Mouse (Mus musculus) erythroblast, adult 5-6 weeks (primary cell): Measurements from ENCODE around the gene Iqce. TPM values are rescaled to one million over a fixed set of nuclear protein-coding genes. Genes with fewer than 3 reads are reported as not detected.

Source experiments
- ATAC-seq: replicated peaks from 2 replicates; pipeline ENCODE4 v1.8.0; 2016; ENCODE audit warnings: moderate number of reproducible peaks, mild to moderate bottlenecking, moderate TSS enrichment, inconsistent platforms; ENCODE audit not compliant: poor library complexity, low FRiP score, severe bottlenecking
- total RNA-seq, 2 experiments: library from RNA; stranded (forward) in 1 of 2; stranded (reverse) in 1 of 2; fragments of 150-400 nt in 1 of 2; fragments of 200-764, 138-1000 nt in 1 of 2; gene quantifications; 2 replicates each; pipeline versions ENCODE4 v1.2.3 to v1.2.4; 2015 to 2017; ENCODE audit warnings: low replicate concordance in 2 of 2

Iqce gene
- total RNA-seq, 2 experiments from 2014 or later, result 1.9 to 3.0 TPM

DNA sequence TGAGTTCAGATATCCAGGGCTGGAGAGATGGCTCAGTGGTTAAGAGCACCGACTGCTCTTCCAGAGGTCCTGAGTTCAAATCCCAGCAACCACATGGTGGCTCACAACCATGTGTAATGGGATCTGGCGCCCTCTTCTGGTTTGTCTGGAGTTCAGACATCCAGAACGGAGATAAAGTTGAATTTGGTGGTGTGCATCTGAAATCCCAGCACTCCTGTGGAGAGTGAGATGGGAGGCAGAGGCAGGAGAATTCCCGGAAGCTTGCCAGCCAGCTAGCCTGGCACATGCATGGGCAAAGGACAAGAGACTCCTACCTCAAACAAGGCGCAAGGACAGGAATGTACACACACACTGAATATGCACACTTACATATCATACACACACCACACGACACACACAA is 57.9 kb downstream of the Iqce start:
- ATAC-seq, result no peak

DNA sequence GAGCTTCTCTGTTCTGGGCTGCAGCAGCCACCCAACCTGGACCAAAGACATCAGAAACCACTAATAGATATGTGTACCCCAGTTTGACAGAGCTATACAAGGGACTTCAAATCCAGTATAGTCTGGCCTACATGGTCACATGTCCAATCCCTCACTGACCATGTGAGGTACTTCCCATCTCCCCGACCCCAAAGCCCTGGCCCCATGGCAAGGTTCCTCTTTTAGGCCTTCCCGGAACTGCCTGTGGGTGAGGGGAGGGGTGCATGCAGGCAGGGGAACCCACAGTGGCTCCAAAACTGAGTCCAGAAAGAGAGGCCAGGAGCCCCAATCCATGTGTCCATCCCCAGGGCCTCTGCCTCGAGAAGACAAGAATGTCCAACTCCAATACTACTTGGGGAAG is 60.1 kb downstream of the Iqce start:
- ATAC-seq, result no peak

DNA sequence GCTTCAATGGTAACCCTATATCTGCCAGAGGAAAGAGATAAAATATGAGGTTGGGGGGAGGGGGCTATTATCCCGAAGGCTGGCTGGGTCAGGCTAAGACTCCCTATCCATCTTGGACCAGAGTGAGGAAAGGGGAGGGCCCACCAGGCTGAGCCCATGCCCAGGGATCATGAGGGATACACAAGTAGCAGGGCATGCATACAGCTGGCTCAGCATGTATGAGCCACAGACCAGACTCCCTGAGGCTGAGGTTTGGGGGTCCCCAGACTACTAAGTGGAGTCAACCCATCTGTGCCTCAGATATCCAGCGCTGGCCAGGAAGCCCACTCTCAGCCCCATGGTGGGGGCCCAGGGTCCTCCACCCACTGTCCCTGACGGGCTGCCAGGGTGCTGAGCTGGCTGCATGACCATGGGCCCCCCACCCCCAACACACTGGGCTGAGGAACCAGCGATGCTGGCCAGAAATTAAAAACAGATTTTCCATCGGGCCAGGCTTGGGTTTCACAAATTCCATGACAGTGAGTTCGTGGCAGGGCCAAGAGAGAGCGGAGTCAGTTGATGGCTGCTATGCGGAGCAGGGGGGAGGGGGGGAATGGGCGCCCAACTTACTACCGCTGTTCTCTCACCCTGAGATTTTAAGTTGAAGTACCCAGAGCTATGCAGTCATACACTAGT is 60.8 kb downstream of the Iqce start:
- no peak for ATAC-seq

DNA sequence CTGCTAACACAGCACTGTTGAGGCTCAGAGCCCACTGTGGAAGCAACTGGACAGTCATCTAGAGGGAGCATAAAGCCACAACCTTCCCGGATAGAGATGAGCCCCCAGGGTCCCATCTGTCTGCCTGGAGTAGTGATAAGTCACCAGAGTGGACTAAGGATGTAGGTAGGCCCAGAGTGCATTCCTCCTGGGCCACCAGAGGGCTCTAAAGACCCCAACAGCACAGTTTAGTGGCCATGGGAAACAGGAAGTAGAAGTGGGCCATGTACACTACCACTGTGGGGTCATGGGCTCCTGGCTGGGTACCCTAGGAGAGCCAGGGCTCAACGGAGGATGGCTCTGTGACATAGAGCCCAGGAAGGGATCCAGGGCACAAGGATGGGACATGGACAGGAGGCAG is 61.4 kb downstream of the Iqce start:
- no peak for ATAC-seq

DNA sequence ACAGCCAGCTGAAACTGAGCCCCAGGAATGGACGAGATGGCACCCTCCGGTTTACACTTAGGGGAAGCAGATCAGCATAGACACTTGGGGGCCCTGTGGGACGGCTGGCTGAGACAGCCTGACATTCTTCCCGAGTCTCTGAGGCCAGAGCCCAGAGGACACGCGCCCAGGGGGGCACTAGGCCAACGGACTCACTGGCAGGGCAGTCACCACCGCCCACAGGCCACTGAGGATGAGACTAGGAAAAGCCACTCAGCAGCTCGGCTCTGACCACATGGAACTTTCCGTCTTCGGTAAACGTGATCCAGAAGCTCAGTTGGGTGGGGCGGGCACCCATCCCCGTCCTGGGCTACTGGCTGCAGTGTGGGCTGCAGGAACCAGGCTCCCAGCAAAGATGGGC is 62.3 kb downstream of the Iqce start:
- ATAC-seq, result no peak

DNA sequence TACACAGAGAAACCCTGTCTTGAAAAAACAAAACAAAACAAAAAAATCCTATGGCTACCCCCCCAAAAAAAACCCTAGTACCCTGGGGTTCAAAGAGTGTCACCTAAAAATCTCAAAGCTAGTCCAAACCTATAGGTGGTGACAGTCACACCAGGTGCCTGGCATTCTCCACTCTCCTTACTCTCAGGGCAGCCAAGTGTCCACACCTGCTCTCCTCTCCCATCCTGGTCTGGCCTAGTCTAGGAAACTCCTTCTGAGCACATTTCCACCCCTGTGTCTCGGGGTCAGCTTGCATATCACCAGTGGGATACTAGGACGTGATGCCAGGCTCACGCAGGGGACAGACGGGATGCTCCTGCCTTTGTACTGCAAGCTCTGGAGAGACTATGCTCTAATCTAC is 62.9 kb downstream of the Iqce start:
- ATAC-seq, result no peak

DNA sequence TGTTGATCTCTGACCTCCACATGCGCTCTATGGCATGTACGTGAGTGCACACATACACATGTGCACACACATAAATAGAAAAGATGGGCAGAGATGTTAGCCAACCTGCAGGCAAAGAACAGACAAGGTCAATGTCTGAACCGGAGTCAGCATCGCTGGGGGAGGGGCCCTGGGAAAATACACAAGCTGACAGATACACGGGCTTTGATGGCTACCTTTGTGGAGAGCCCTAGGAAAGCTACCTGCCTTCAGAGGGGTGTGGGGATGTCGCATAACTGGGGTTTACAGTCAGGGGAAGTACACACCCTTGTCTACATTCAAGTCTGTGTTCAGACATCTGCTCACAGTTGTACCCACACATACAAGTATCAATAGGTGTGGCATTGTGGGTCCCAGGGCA is 63.7 kb downstream of the Iqce start:
- ATAC-seq, result no peak

DNA sequence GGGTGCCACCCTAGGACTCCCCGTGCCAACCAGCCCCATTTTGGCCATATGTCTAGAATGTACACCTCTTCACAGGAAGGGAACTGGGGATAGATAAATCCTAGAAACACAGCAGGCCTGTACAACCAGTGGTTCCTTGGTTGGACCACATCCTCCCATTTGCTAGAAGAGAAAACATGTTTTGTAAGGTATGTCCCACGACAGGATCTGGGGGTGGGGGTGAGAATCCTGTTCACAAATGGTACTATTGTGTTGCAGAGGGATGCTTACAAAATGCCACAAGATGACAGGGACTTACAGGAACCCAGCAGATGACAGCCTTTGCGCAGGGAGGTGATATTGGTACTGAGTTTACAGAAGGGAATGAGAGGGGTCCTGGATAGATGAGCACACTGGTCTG is 64.2 kb downstream of the Iqce start:
- no peak for ATAC-seq

DNA sequence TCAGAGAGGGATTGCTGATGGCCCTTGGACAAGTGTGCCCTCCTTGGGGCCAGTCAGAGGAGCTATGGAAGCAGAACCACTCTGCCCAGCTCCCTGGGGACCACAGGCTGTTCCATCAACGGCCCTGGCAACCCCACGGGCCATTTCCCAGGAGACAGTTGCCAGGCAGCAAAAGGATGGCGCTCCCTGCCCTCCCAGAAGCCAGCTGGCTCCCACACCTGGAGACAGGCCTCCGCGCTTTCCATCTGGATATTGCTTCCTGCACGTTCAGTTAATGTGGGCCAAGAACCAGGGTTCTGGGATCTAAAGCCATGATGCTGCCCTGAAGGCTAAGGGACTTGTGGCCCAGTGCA is 65.1 kb downstream of the Iqce start:
- no peak for ATAC-seq

DNA sequence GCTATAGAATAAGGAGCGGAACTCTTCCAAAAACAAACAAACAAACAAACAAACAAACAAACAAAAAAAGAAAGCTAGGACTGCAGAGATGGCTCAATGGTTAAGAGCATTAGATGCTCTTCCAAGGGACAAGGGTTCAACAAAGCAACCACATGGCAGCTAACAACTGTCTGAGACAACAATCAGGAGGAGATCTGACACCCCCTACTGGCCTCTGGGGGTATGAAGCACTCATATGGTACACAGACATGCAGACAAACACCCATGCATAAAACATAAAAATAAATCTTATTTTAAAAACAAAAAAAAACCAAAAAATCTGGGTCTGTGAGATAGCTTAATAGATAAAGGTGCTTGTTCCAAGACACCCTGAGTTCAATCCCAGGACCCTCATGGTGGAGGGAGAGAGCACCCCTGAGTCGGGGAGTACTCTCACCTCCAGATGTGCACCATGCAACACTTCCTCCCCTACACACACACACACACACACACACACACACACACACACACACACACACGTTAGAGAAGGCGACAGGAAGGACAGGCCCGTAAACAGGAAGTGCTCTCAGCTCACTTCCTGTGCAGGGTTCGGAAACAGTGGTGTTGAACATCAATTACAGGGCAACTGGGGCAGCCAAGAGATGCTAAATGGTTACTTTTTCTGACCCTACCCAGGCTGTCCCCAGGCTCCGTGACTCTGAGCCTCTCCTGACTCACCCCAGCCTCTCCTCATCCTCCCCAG is 65.7 kb downstream of the Iqce start:
- ATAC-seq, result no peak

DNA sequence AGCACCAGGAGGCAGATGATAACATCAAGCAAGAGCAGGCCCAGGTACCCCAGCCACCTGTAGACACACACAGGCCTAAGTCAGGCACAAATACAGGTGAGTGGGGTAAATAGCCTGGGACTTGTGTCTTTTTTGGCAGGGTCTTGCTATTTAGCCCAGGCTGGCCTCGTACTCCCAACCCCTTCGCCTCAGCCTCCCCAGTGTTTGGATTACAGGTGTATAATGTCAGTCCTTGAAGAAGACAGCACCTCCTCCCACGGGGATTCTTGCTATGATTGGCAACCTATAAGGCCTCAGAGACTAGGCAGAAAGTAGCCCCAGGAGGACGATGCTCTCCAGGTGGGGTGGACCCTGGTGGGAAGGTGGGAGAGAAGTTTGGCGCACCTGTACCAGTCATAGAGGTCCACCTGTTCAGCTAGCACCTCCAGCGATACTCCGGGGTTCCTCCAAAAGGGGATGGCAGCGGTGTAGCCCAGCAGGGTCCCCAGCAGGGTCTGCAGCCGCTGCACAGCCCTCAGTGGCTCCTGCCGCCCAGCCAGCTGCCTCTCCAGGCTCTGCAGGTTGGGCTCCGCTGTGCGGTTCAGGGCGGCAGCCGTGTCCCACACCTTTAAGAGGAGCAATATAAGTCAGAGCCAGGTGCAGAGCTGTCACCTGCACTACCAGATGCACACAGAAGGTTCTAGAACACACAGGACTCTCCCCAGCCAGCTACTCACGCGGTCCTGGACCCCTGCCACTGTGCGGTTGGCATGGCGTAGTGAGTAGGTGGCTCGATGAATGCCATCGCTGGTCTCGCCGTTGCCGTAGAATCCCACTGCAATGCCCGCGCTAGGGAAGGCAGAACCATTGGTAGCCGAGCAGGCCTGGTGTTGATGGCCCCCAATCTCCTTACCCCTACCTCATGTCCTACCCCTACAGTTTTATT is 67.1 kb downstream of the Iqce start:
- no peak for ATAC-seq

DNA sequence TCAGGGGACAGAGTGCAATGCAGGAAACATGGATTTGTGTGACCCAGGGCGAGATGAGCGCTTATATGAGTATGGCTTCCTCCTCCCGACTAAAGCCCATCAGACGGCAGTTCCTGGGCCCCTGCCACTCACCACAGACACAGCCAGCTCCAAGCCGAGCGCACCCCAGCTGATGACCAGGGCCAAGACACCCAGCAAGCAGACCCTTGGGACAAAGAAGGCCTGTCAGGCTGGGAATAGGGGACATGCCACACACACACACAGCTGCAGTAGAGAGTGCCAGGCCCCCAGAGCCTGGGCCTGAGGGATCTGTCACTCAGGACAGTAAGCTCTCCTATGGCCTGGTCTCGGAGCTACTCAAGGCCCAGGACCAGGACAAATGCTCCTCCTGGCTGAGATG is 68.7 kb downstream of the Iqce start:
- no peak for ATAC-seq

DNA sequence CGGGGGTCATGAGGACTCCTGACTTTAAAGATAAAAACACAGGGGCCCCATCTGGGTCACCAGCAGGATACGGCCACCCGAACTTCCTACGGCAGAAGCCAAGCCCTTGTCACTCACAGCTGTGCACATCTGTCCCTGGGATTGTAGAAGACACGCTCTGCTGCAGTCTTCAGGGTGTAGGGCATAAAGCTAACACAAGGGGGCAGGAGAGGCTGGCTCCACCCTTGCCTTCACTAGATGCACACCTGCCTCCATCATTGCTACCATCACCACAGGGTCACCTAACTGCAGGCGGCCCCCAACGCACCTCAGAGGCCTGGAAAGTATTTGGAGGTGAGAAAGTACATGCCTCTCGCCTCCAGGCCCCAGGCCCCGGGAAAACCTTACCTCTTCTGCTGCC is 73.2 kb downstream of the Iqce start:
- ATAC-seq, result no peak

DNA sequence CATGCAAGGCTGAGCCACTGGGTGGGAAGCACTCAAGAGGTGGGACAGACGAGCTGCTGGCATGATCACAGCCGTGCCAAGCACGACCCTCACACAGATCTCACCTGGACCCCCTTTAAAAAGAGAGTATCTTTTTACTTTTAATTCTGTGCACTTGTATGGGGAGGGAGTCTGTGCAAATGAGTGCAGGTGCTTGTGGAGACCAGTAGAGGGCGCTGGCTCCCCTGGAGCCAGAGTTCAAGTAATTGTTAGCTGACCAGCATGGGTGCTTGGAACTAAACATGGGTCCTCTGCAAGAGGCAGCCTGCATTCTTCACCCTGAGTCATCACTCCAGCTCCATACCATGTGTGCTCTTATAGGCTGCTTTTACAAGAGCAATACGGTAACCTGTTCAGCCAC is 74.6 kb downstream of the Iqce start:
- ATAC-seq, result no peak

DNA sequence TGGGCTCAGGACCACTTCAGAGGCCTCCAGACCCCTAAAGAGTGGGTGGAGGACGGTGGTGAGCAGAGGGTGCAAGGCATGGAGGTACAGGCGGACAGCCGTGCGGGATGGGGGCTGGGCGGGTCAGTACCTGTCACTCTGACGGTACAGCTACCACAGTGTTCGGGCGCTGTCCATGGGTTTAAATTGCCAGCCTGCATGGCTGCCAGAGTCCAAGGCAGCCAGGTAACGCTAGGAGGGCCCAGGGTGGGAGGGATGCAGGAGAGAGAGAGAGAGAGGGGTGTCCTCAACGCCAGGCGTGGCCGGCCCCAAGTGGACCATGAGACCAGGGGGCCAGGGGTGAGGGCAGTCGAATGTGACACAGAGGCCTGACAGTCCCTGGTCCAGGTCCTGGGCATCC is 77.2 kb downstream of the Iqce start:
- ATAC-seq, result no peak

DNA sequence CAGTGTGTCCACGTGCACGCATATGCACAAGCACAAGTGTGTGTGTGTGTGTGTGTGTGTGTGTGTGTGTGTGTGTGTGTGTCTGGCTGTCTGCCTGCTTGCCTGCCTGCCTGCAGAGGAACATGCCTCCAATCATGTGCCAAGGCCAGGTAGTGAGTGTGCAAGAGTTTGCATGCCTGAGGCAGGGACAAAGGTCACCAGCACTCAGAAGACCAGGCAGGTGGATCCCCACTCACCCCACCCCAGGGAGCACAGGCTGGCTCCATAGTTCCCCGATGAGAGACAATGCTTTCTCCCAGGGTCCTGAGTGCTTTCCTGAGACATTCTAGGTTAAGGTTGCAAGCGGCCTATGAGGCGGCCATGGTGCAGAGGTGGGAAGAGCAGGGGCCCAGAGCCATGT is 77.9 kb downstream of the Iqce start:
- ATAC-seq, result no peak

DNA sequence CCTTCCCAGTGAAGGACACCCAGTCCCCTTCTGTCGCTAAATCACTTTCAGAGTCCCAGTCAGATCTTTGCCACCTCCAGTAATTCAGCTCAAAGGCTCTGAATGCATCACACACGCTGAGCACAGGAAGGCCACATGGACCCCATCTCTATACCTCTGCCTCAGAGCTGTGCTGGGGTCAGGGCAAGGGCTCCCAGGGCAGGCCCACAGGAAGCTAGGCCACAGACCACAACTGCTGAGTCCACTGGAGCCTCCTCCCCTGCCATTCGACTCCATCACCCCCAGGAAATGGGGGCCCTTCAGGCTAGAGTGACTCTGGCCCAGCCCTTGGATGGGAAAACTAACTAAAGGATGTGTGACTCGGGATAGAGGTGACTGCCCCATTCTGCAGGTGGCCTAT is 78.4 kb downstream of the Iqce start:
- no peak for ATAC-seq

DNA sequence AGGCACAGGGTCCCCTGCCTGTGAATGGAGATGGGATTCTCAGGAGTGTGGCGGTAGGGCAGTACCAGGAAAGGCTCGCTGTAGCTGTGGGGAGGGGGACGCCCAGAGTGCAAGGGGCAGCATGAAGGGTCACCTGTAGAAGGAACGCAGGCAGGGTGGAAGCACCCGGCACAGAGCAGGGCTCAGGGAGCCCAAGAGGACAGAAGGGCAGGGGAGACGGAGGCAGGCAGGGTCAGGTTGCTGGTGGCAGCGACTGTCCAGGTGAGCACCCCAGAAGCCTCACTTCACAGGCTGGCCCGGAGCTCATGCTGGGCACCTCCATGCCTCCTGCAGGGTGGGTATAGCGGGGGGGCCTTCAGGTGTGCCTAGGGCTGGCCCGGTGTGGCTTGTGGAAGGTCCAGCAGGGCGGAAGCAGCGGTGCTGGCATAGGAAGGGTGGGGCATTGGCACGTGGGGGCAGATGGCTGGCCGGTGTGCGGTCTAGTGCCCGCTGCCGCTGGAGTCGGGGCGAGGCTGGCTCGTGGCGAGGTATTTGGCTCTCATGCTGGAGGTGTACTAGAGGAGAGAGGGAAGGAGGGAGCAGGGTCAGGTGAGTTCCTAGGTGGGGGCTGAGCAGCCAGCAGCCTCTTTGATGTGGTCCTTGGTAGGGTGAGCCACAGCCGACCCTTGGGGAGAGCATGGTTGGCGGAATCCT is 79.1 kb downstream of the Iqce start:
- ATAC-seq, result no peak

DNA sequence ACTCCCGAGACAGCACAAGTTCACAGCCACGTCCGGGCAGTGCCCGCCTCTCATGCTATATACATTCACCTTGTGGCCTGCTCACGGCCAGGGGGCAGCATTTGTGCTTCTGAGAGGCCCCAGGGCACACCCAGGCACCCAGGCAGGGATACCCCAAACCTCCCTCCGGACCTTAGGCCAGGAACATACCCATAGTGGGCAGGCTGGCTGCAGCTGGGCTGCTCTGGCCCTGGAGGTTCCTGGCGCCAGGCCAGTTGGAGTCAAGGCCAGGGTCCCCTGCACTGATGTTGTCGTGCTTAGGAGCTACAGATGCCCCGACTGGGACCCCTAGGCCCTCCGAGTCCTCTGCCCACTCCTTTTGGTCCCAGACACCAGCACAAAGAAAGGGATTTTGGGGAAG is 80.7 kb downstream of the Iqce start:
- no peak for ATAC-seq

DNA sequence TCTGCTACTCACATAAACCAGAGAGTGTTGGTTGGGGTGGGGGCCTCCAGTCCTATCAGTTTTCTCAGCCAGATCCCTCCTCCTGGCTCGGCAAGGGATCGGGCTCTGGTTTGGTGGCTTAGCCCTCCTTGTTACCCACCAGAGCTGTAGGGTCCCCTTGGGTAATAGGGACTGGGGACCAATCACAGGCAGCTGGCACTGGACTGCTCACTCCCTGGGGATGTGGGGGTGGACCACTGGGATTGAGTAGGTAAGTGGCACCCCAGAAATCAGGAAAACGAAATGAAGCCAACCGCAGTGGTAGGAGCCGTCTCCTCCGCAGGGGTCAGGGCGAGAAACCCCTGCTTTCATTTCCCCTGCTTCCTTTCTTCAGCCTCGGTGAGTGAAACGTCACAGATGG is 81.1 kb downstream of the Iqce start:
- ATAC-seq, result no peak
